Mouse (Mus musculus) right cerebral cortex, postnatal 36 days (tissue): ENCODE data around the gene Zfp74.
"Not testable (repeated sequence)": the region's sequence is repeated elsewhere in the genome, so short reads cannot be mapped to it uniquely, and the experiment has no call there.

Experiments
- DNase-seq, 2 experiments: peaks; one replicate each; pipeline ENCODE4 v3.0.0; 2022; ENCODE audit warnings: low spot score in 2 of 2, mixed read lengths in 1 of 2

The Zfp74 gene

GRCm38 (mm10) chr7:29953513-29954401, at the start of gene Zfp74:
TSS of gene Zfp74 (minus strand) at chr7:29954089.
- peak; percentile 70 to 77 for DNase-seq

- DNase-seq = no peak
Measured at GRCm38 (mm10) chr7:30000601-30001000, 46.7 kb upstream of the Zfp74 start.

- DNase-seq = no peak
Measured at GRCm38 (mm10) chr7:29995134-29995533, 41.2 kb upstream of the Zfp74 start.

GRCm38 (mm10) chr7:29993340-29993739, 39.5 kb upstream of the Zfp74 start:
- DNase-seq = no peak

- no peak for DNase-seq
Measured at GRCm38 (mm10) chr7:29992698-29993097, 38.8 kb upstream of the Zfp74 start.

- DNase-seq = no peak
Measured at GRCm38 (mm10) chr7:29989031-29989430, 35.1 kb upstream of the Zfp74 start.

GRCm38 (mm10) chr7:29987551-29987950, 33.7 kb upstream of the Zfp74 start:
- DNase-seq = no peak

GRCm38 (mm10) chr7:29986101-29986500, 32.2 kb upstream of the Zfp74 start:
- no peak for DNase-seq

- DNase-seq = peak; percentile 89 to 91
Measured at GRCm38 (mm10) chr7:29983690-29984380, 29.9 kb upstream of the Zfp74 start, which contains the start of gene Zfp568. TSS of gene Zfp568 (plus strand) at chr7:29983955.

- no peak for DNase-seq
Measured at GRCm38 (mm10) chr7:29983340-29983689, 29.4 kb upstream of the Zfp74 start.

GRCm38 (mm10) chr7:29982931-29983330, 29.0 kb upstream of the Zfp74 start:
- DNase-seq = no peak

- no peak for DNase-seq
Measured at GRCm38 (mm10) chr7:29982341-29982740, 28.5 kb upstream of the Zfp74 start.

GRCm38 (mm10) chr7:29981860-29982259, 28.0 kb upstream of the Zfp74 start:
- DNase-seq = no peak

GRCm38 (mm10) chr7:29981455-29981854, 27.6 kb upstream of the Zfp74 start:
- DNase-seq = no peak

- no peak for DNase-seq
Measured at GRCm38 (mm10) chr7:29980761-29981160, 26.9 kb upstream of the Zfp74 start.

GRCm38 (mm10) chr7:29970686-29971085, 16.8 kb upstream of the Zfp74 start:
- no peak for DNase-seq

GRCm38 (mm10) chr7:29965115-29965810, 11.4 kb upstream of the Zfp74 start:
- not testable (repeated sequence) for DNase-seq

- DNase-seq = no peak
Measured at GRCm38 (mm10) chr7:29959004-29959403, 5.1 kb upstream of the Zfp74 start.

GRCm38 (mm10) chr7:29958125-29958724, 4.3 kb upstream of the Zfp74 start:
- no peak for DNase-seq

GRCm38 (mm10) chr7:29956257-29956656, 2.4 kb upstream of the Zfp74 start:
- peak; percentile 30 to 43 for DNase-seq

GRCm38 (mm10) chr7:29954731-29955130, 842 bp upstream of the Zfp74 start:
- no peak for DNase-seq

GRCm38 (mm10) chr7:29953086-29953485, 803 bp downstream of the Zfp74 start:
- DNase-seq = no peak
